Mouse (Mus musculus) hindbrain, embryonic 12.5 days (tissue): Measurements from ENCODE around the gene Prg2. TPM values are rescaled to one million over a fixed set of nuclear protein-coding genes. Genes with fewer than 3 reads are reported as not detected.

Experiments used
- ATAC-seq: fragments of 200-750 bp; cut with Nextera tagmentation; 2 replicates; pipeline ENCODE4 v1.8.0; 2017; ENCODE audit warnings: moderate TSS enrichment; ENCODE audit not compliant: low FRiP score
- H3K27ac ChIP-seq: fragments of 300-500 bp; sonication (generic); 2 replicates; pipeline ENCODE4 v1.5.1; 2016; ENCODE audit warnings: mild to moderate bottlenecking
- H3K27me3 ChIP-seq: fragments of 300-500 bp; sonication (generic); 2 replicates; pipeline ENCODE4 v1.6.1; 2016; ENCODE audit warnings: mild to moderate bottlenecking
- H3K36me3 ChIP-seq: fragments of 300-500 bp; sonication (generic); 2 replicates; pipeline ENCODE4 v1.6.1; 2016; ENCODE audit warnings: mild to moderate bottlenecking
- H3K4me1 ChIP-seq: fragments of 300-500 bp; sonication (generic); 2 replicates; pipeline ENCODE4 v1.6.1; 2016
- H3K4me2 ChIP-seq: fragments of 300-500 bp; sonication (generic); replicated peaks from 2 replicates; pipeline ENCODE4 v1.6.1; 2016; ENCODE audit warnings: mild to moderate bottlenecking
- H3K4me3 ChIP-seq: fragments of 300-500 bp; sonication (generic); 2 replicates; pipeline ENCODE4 v1.5.1; 2016; ENCODE audit warnings: mild to moderate bottlenecking
- H3K9ac ChIP-seq: fragments of 300-500 bp; sonication (generic); 2 replicates; pipeline ENCODE4 v1.6.1; 2016; ENCODE audit warnings: mild to moderate bottlenecking, moderate library complexity
- H3K9me3 ChIP-seq: fragments of 300-500 bp; sonication (generic); replicated peaks from 2 replicates; pipeline ENCODE4 v1.6.1; 2016; ENCODE audit warnings: mild to moderate bottlenecking
- WGBS: fragments of 180-500 bp; shearing (Covaris S2); methylation state at CpG from one replicate; pipeline ENCODE4 v1.1.7; 2016; 5-methylcytosine and 5-hydroxymethylcytosine counted together
- polyA plus RNA-seq: library from polyadenylated mRNA; unstranded; fragments of >200 nt; fragmentation: Nextera tagmentation; extraction: Ambion mirVana; gene quantifications from 2 replicates; pipeline ENCODE4 v1.2.1, GENCODE M21; 2016

Gene Prg2
- polyA plus RNA-seq, 1 experiment from 2014 or later = 0.26 TPM

DNA sequence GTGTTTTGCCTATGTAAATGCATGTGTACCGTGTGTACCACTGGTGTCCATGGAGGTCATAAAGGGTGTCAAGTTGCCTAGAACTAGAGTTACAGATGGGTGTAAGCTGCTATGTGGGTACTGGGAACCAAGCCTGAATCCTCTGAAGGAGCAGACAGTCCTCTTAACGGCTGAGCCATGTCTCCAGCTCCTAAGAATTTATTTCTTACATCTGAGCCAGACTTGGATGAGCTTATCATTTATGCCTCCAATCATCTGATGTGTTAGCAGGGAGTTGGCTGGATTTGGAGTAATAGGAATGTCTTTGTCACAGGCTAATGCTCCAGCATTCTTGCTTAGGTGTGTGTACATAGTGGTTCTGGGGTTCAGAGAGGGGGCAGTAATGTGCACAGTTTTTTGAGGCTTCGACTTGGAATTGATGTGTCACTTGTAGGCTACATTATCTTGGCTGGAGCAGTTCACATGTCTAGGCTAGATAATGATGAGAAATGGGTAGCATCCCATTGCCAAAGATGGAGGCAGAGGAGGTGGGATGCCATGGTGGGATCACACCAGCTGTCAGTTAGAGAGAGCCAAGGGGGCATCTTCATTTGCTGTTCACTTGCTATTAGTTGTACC, 33.0 kb upstream of the Prg2 start:
- Histone ChIP-seq H3K4me1 (no peaks in the 10 kb centered on the region), H3K27me3 (no peaks in the 10 kb centered on the region), H3K27ac (no peak overlapping the region), H3K4me2 (no peak overlapping the region), H3K9ac (no peak overlapping the region), H3K36me3 (no peaks in the 10 kb centered on the region), H3K4me3 (no peak overlapping the region), H3K9me3 (no peaks in the 10 kb centered on the region)
- WGBS = 89% methylated on average over 3 of the region's 3 CpGs
- ATAC-seq = no peak

DNA sequence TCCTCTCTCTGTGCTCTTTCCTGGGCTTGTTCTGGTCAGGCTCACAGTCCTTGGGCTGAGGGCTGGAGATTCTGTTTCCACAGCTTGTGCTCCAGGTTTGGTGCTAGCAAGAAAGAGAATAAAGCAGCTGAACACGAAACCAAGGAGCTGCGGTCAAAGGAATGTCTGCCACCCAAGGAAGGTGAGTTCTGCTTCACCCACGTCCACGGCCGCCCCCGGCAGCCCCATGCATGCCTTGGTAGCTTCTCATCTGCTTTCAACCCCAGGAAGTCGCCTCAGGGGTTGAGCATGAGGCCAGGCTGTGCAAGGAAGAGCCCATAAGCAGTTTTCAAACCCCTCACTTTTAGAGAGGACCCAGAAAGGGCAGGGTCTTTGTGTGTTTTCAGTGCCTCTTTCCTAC, 32.0 kb upstream of the Prg2 start:
- Histone ChIP-seq H3K27me3 (no peaks in the 10 kb centered on the region), H3K9ac (no peak overlapping the region), H3K27ac (no peak overlapping the region), H3K4me2 (no peak overlapping the region), H3K4me3 (no peak overlapping the region), H3K9me3 (no peaks in the 10 kb centered on the region), H3K4me1 (no peaks in the 10 kb centered on the region), H3K36me3 (no peaks in the 10 kb centered on the region)
- ATAC-seq = no peak
- WGBS = 87% methylated on average over 7 of the region's 7 CpGs

- no peak overlapping the region for H3K4me3 ChIP-seq
- H3K4me2 ChIP-seq = no peak overlapping the region
- 93% methylated on average over 2 of the region's 2 CpGs for WGBS
- H3K36me3 ChIP-seq = no peaks in the 10 kb centered on the region
- no peaks in the 10 kb centered on the region for H3K27me3 ChIP-seq
- no peaks in the 10 kb centered on the region for H3K9me3 ChIP-seq
- H3K4me1 ChIP-seq = no peaks in the 10 kb centered on the region
- ATAC-seq = no peak
- no peak overlapping the region for H3K27ac ChIP-seq
- no peak overlapping the region for H3K9ac ChIP-seq
Observed at GRCm38 (mm10) chr2:84948721-84949120, 31.5 kb upstream of the Prg2 start.

GRCm38 (mm10) chr2:84951027-84951426, 29.2 kb upstream of the Prg2 start:
- Histone ChIP-seq H3K27ac (no peak overlapping the region), H3K9ac (no peak overlapping the region), H3K4me2 (no peak overlapping the region), H3K4me1 (no peaks in the 10 kb centered on the region), H3K36me3 (no peaks in the 10 kb centered on the region), H3K9me3 (no peaks in the 10 kb centered on the region), H3K27me3 (no peaks in the 10 kb centered on the region), H3K4me3 (no peak overlapping the region)
- WGBS = 95% methylated on average over 8 of the region's 8 CpGs
- ATAC-seq = no peak

- no peaks in the 10 kb centered on the region for H3K27me3 ChIP-seq
- H3K4me2 ChIP-seq = no peak overlapping the region
- no peak overlapping the region for H3K9ac ChIP-seq
- 97% methylated on average over 1 of the region's 1 CpGs for WGBS
- H3K4me1 ChIP-seq = no peaks in the 10 kb centered on the region
- H3K4me3 ChIP-seq = no peak overlapping the region
- H3K27ac ChIP-seq = no peak overlapping the region
- no peak for ATAC-seq
- H3K9me3 ChIP-seq = no peaks in the 10 kb centered on the region
- no peaks in the 10 kb centered on the region for H3K36me3 ChIP-seq
Observed at GRCm38 (mm10) chr2:84952251-84952650, 28.0 kb upstream of the Prg2 start.

- Histone ChIP-seq H3K27me3 (no peaks in the 10 kb centered on the region), H3K9ac (no peak overlapping the region), H3K4me3 (no peak overlapping the region), H3K4me1 (no peaks in the 10 kb centered on the region), H3K9me3 (no peaks in the 10 kb centered on the region), H3K4me2 (no peak overlapping the region), H3K27ac (no peak overlapping the region), H3K36me3 (no peaks in the 10 kb centered on the region)
- WGBS = 84% methylated on average over 4 of the region's 4 CpGs
- no peak for ATAC-seq
Observed at GRCm38 (mm10) chr2:84952693-84953092, 27.6 kb upstream of the Prg2 start.

GRCm38 (mm10) chr2:84955435-84955834, 24.8 kb upstream of the Prg2 start:
- H3K27ac ChIP-seq = no peak overlapping the region
- H3K4me1 ChIP-seq = no peaks in the 10 kb centered on the region
- H3K9ac ChIP-seq = no peak overlapping the region
- ATAC-seq = no peak
- H3K4me3 ChIP-seq = no peak overlapping the region
- WGBS = 91% methylated on average over 9 of the region's 9 CpGs
- no peaks in the 10 kb centered on the region for H3K9me3 ChIP-seq
- no peaks in the 10 kb centered on the region for H3K36me3 ChIP-seq
- H3K27me3 ChIP-seq = no peaks in the 10 kb centered on the region
- H3K4me2 ChIP-seq = no peak overlapping the region

DNA sequence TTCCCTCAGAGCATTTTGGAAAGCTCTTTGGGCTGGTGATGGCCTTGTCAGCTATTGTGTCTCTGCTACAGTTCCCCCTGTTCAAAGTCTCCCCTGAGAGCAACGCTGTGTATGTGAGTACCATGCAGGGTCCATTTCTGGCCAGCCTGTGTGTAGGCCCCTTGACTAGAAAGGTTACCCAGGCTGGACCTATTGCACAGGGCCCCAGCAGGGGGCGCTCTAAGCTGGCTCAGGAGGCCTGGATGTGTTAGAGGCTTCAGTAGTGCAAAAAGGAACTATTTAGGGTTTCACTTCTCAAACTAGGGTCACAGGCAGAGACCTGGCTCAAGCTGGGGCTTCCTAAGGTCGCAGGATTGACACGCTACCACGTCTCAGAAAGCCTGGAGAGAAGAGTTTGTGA, 24.0 kb upstream of the Prg2 start:
- Histone ChIP-seq H3K4me3 (no peak overlapping the region), H3K36me3 (no peaks in the 10 kb centered on the region), H3K4me1 (no peaks in the 10 kb centered on the region), H3K9ac (no peak overlapping the region), H3K27ac (no peak overlapping the region), H3K4me2 (no peak overlapping the region), H3K27me3 (no peaks in the 10 kb centered on the region), H3K9me3 (no peaks in the 10 kb centered on the region)
- ATAC-seq = no peak
- 58% methylated on average over 5 of the region's 5 CpGs for WGBS

- Histone ChIP-seq H3K9ac (no peak overlapping the region), H3K4me2 (no peak overlapping the region), H3K27me3 (no peaks in the 10 kb centered on the region), H3K36me3 (no peaks in the 10 kb centered on the region), H3K27ac (no peak overlapping the region), H3K4me1 (peaks cover 5% of the 10 kb centered on the region; the same call in 1 of the 2 replicates), H3K4me3 (no peak overlapping the region), H3K9me3 (no peaks in the 10 kb centered on the region)
- ATAC-seq = no peak
- WGBS = 92% methylated on average over 11 of the region's 11 CpGs
Observed at GRCm38 (mm10) chr2:84958588-84959264, 21.5 kb upstream of the Prg2 start.

GRCm38 (mm10) chr2:84961300-84961699, 19.0 kb upstream of the Prg2 start:
- H3K9ac ChIP-seq = no peak overlapping the region
- H3K9me3 ChIP-seq = no peaks in the 10 kb centered on the region
- 64% methylated on average over 2 of the region's 2 CpGs for WGBS
- H3K36me3 ChIP-seq = no peaks in the 10 kb centered on the region
- H3K4me2 ChIP-seq = no peak overlapping the region
- peaks cover 5% of the 10 kb centered on the region; the same call in 1 of the 2 replicates for H3K4me1 ChIP-seq
- ATAC-seq = no peak
- no peak overlapping the region for H3K4me3 ChIP-seq
- no peaks in the 10 kb centered on the region for H3K27me3 ChIP-seq
- H3K27ac ChIP-seq = no peak overlapping the region

- Histone ChIP-seq H3K27me3 (no peaks in the 10 kb centered on the region), H3K4me1 (peaks cover 5% of the 10 kb centered on the region; the same call in 1 of the 2 replicates), H3K27ac (no peak overlapping the region), H3K36me3 (no peaks in the 10 kb centered on the region), H3K9me3 (no peaks in the 10 kb centered on the region), H3K4me2 (no peak overlapping the region), H3K4me3 (no peak overlapping the region), H3K9ac (no peak overlapping the region)
- WGBS = 73% methylated on average over 3 of the region's 3 CpGs
- no peak for ATAC-seq
Observed at GRCm38 (mm10) chr2:84961901-84962300, 18.4 kb upstream of the Prg2 start.

DNA sequence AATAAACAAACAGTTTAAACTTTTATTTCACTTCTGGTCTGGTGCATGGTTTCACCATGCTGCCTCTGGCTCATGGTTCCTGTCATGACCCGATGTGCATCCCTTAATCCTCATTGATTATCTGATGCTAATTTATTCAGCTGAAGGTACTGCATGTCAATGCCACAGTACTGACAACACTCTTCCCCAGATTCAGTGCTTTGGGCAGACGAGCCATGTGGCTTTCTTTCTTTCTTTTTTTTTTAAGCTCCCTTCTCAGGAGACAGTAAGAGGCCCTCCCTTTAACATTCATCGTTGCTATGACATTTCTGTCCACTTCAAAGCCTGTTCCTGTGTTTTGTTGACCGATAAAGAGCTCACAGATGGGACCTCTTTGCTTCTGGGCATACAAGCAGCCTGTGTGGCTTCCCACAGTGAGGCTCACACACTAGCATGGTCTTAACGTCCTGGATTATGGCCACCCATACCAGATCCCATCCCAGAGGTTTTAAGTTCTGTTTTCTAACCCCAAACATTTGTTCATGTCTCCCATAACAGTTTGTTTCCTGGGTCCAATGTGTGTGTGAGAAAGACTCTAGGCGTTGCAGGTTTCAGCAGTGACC, 17.3 kb upstream of the Prg2 start:
- Histone ChIP-seq H3K4me2 (no peak overlapping the region), H3K27ac (no peak overlapping the region)
- ATAC-seq = no peak

More for the DNA sequence above, 17.3 kb upstream of the Prg2 start:
- 30% methylated on average over 6 of the region's 6 CpGs for WGBS
- Histone ChIP-seq H3K4me1 (peaks cover 5% of the 10 kb centered on the region; the same call in 1 of the 2 replicates), H3K9me3 (no peaks in the 10 kb centered on the region), H3K4me3 (no peak overlapping the region), H3K9ac (no peak overlapping the region), H3K27me3 (no peaks in the 10 kb centered on the region), H3K36me3 (no peaks in the 10 kb centered on the region)
